ENCODE assay signal across 10 mouse cellular contexts in genomic region chr5:82728240-82728639, GRCm38 (mm10).
"Had no signal": no experiment of that assay in that cellular context is flagged by ENCODE, and none has a peak within 500 bp of the region (broad histone marks: within the 10 kb centered on the region; RNA-seq: fewer than 3 reads in every experiment).

No protein-coding gene starts in this region.

- DNase-seq: kidney, adult 11 months; kidney, adult 9 months; kidney, postnatal 36 days; lung, adult 2 months; lung, postnatal 36 days; midbrain, embryonic 14.5 days; retina, postnatal 1 day; right cerebral cortex, postnatal 14 days; thymus, adult 18-20 months; thymus, postnatal 14 days had no signal
